12 mouse cellular contexts compared by ENCODE assay signal in genomic region chr16:35763590-35764296, GRCm38 (mm10). TPM values are rescaled to one million over a fixed set of nuclear protein-coding genes. Genes with fewer than 3 reads are reported as not detected.
A peak's percentile ranks its signal among the peaks of the same experiment; 100 is the strongest.
DNase-seq lines count a peak whose midpoint lies in the region; ATAC-seq lines count a peak whose summit lies in the region.
"Had no signal": no experiment of that assay in that cellular context is flagged by ENCODE, and none has a peak within 500 bp of the region (broad histone marks: within the 10 kb centered on the region; RNA-seq: fewer than 3 reads in every experiment).

No protein-coding gene starts in this region.

- no peaks in the 10 kb centered on the region for H3K9me3 ChIP-seq in forebrain, embryonic 10.5 days
- H3K9me3 ChIP-seq in forebrain, embryonic 12.5 days: no peaks in the 10 kb centered on the region
- no peaks in the 10 kb centered on the region for H3K9me3 ChIP-seq in liver, embryonic 13.5 days (replicated peaks)
- H3K9me3 ChIP-seq: limb, embryonic 13.5 days had no signal

- no peak overlapping the region for H3K4me3 ChIP-seq in forebrain, embryonic 10.5 days
- H3K4me3 ChIP-seq in forebrain, embryonic 12.5 days (replicated peaks): no peak overlapping the region
- H3K4me3 ChIP-seq in liver, embryonic 13.5 days (replicated peaks): peak overlapping the region; percentile 39
- H3K4me3 ChIP-seq: limb, embryonic 13.5 days had no signal

- ATAC-seq in forebrain, embryonic 12.5 days (ENCODE audit: low FRiP score): no peak
- peak; percentile 93 for ATAC-seq in liver, embryonic 13.5 days (ENCODE audit: low read depth)

- DNase-seq in forebrain, embryonic 10.5 days (ENCODE audit: extremely low spot score, low spot score): no peak
- peak; percentile 15 to 41 for DNase-seq in spleen, postnatal 36 days (ENCODE audit: low spot score in 2 of 2)
- DNase-seq in spleen, adult 12 weeks (ENCODE audit: low spot score): no peak
- DNase-seq in liver, embryonic 13.5 days: peak; percentile 73
- DNase-seq in thymus, postnatal 10 days (ENCODE audit: low spot score in 2 of 2): no peak
- no peak for DNase-seq in adrenal gland, adult 18-20 months (ENCODE audit: low spot score in 2 of 2)
- DNase-seq in kidney, postnatal 36 days: no peak
- DNase-seq: layer of hippocampus, postnatal 36 days; lung, postnatal 4 days had no signal

- H3K4me1 ChIP-seq in forebrain, embryonic 10.5 days: peaks cover 15% of the 10 kb centered on the region
- H3K4me1 ChIP-seq in forebrain, embryonic 12.5 days: peaks cover 15% of the 10 kb centered on the region
- peaks cover 88% of the 10 kb centered on the region for H3K4me1 ChIP-seq in liver, embryonic 13.5 days (replicated peaks)

- no peak overlapping the region for H3K9ac ChIP-seq in forebrain, embryonic 12.5 days
- peak overlapping the region; percentile 61 for H3K9ac ChIP-seq in liver, embryonic 13.5 days
- H3K9ac ChIP-seq: hindbrain, embryonic 14.5 days; limb, embryonic 13.5 days had no signal

- H3K27me3 ChIP-seq in forebrain, embryonic 10.5 days (ENCODE audit: poor library complexity, severe bottlenecking): no peaks in the 10 kb centered on the region; the same call in 1 of the 2 replicates
- H3K27me3 ChIP-seq in forebrain, embryonic 12.5 days: no peaks in the 10 kb centered on the region
- no peaks in the 10 kb centered on the region for H3K27me3 ChIP-seq in liver, embryonic 13.5 days
- H3K27me3 ChIP-seq: limb, embryonic 13.5 days had no signal

- H3K36me3 ChIP-seq in forebrain, embryonic 10.5 days (replicated peaks): no peaks in the 10 kb centered on the region
- no peaks in the 10 kb centered on the region for H3K36me3 ChIP-seq in forebrain, embryonic 12.5 days (replicated peaks)
- no peaks in the 10 kb centered on the region for H3K36me3 ChIP-seq in liver, embryonic 13.5 days
- H3K36me3 ChIP-seq: limb, embryonic 13.5 days had no signal

- H3K4me2 ChIP-seq in forebrain, embryonic 12.5 days: no peak overlapping the region
- H3K4me2 ChIP-seq in liver, embryonic 13.5 days: peak overlapping the region; percentile 67
- H3K4me2 ChIP-seq: hindbrain, embryonic 14.5 days; limb, embryonic 13.5 days had no signal

- 0 out of 2 replicates have a peak overlapping the region, but pooled peaks have one; percentile 2 for H3K27ac ChIP-seq in forebrain, embryonic 10.5 days
- no peak overlapping the region for H3K27ac ChIP-seq in forebrain, embryonic 12.5 days
- H3K27ac ChIP-seq in liver, embryonic 13.5 days: peak overlapping the region; percentile 95
- H3K27ac ChIP-seq: hindbrain, embryonic 14.5 days; limb, embryonic 13.5 days had no signal

- 81% methylated on average over 11 of the region's 11 CpGs for WGBS in forebrain, embryonic 10.5 days
- WGBS in forebrain, embryonic 12.5 days: 81% methylated on average over 11 of the region's 11 CpGs
- WGBS in liver, embryonic 13.5 days (ENCODE audit: insufficient replicate concordance): 12% methylated on average over 11 of the region's 11 CpGs

RNA-seq across cellular contexts. Expression of gene Dirc2, which starts 5.4 kb away (rescaled TPM):
- polyA plus RNA-seq in forebrain, embryonic 10.5 days (2016; fragmentation: Nextera tagmentation; extraction: Ambion mirVana): 9.3 and 10.4 TPM in 2 replicates
- 22.7 and 23.3 TPM in 2 replicates for polyA plus RNA-seq in forebrain, embryonic 12.5 days (2016; fragmentation: Nextera tagmentation; extraction: Ambion mirVana)
- 4.6 and 4.9 TPM in 2 replicates for polyA plus RNA-seq in liver, embryonic 13.5 days (2015; fragmentation: Nextera tagmentation; extraction: Ambion mirVana)
- total RNA-seq in adrenal gland, adult 18-20 months (2021): 10 to 100 TPM; 28.1 to 33.2 TPM

RNA-seq across cellular contexts. Expression of gene Hspbap1, which starts 6.4 kb away (rescaled TPM):
- polyA plus RNA-seq in forebrain, embryonic 10.5 days (2016; fragmentation: Nextera tagmentation; extraction: Ambion mirVana): 28.7 and 29.9 TPM in 2 replicates
- polyA plus RNA-seq in forebrain, embryonic 12.5 days (2016; fragmentation: Nextera tagmentation; extraction: Ambion mirVana): 20.2 and 22.2 TPM in 2 replicates
- polyA plus RNA-seq in liver, embryonic 13.5 days (2015; fragmentation: Nextera tagmentation; extraction: Ambion mirVana): 20.2 and 21.9 TPM in 2 replicates
- 1 to 10 TPM; 3.5 to 4.9 TPM for total RNA-seq in adrenal gland, adult 18-20 months (2021)

Comparison
In these comparisons a context has a peak if more than half of its experiments do, and no peak if none do; other contexts are left out.
1. DNase-seq: peak in spleen, postnatal 36 days (2 of 2) and liver, embryonic 13.5 days (single experiment); none in forebrain, embryonic 10.5 days (single experiment), spleen, adult 12 weeks (single experiment), thymus, postnatal 10 days (0 of 2), adrenal gland, adult 18-20 months (0 of 2) and kidney, postnatal 36 days (0 of 2).